Mouse (Mus musculus) cerebellum, adult 2 months (tissue): ENCODE data around the gene Cct3.

Experiments
- CTCF ChIP-seq: fragments of 200-500 bp; IDR thresholded peaks from 2 replicates; pipeline ENCODE4 v1.5.1; 2011; ENCODE audit warnings: low read depth, mild to moderate bottlenecking, control low read depth, low read length, moderate library complexity, borderline replicate concordance; ENCODE audit not compliant: insufficient read depth
- POLR2A ChIP-seq: fragments of 200-500 bp; IDR thresholded peaks from 2 replicates; pipeline ENCODE4 v1.6.1; 2011; ENCODE audit warnings: low read length, control low read depth, borderline replicate concordance; ENCODE audit not compliant: insufficient read depth

GRCm38 (mm10) chr3:88365705-88366361, 68.9 kb downstream of the Cct3 start:
- TF ChIP-seq POLR2A (no peak), CTCF (no peak)
